Mouse (Mus musculus): ENCODE data around the gene Actr1a.

DNA sequence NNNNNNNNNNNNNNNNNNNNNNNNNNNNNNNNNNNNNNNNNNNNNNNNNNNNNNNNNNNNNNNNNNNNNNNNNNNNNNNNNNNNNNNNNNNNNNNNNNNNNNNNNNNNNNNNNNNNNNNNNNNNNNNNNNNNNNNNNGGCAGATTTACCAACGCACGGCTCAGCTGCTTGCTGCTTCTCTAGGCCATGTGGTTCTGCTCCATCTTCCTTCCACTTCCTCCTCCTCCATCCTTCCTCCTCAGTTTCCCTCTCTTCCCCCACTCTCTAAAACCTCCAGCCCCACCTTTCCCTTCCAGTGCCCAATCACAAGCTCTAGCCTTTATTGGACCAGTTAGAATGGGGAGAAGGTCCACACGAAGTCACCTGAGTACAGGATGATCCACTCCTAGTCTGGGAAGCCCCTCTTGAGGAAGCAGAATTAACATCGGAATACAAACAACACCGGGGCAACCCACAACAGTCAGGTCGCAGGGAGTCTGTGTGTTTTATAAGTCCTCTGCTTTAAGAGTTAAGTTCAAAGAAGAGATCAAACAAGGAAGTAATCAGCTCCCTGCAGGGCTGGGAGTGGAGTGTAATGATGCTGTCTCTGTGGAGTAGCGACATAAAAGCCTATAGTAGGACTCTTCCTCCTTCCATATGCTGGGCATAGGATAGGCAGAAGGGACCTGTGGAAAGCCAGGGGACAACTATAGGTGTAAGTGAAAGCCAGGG lies 50.7 kb downstream of the Actr1a start:
- no peak for TF ChIP-seq CTCF (IDR thresholded peaks at IDR 0.05; ENCODE audit: borderline replicate concordance, insufficient read depth, low read depth, low read length)
- TF ChIP-seq POLR2A (IDR thresholded peaks at IDR 0.05; ENCODE audit: borderline replicate concordance, insufficient read depth, low read length) = no peak

Measured in cerebellum, adult 2 months (tissue).